Mouse (Mus musculus) adrenal gland (tissue): Measurements from ENCODE around the gene Glt6d1.
"Not testable (repeated sequence)": the region's sequence is repeated elsewhere in the genome, so short reads cannot be mapped to it uniquely, and the experiment has no call there.

Source experiments
- intact Hi-C: fragments of 180-260 bp; cut with DNase I; formaldehyde crosslinking; loops from one replicate; pipeline ENCODE4 v1.15.1; 2025
- long read RNA-seq, 2 experiments: library from polyadenylated mRNA; unstranded; transcript quantifications; one replicate each; pipeline ENCODE4 v2.0.0; 2020; ENCODE audit warnings: borderline replicate concordance in 1 of 2; ENCODE audit not compliant: insufficient replicate concordance in 1 of 2

Gene Glt6d1
- long read RNA-seq, experiment 1 = 0 reads
- long read RNA-seq, experiment 2 = 0 reads

GRCm38 (mm10) chr2:25815748-25816147, at the start of gene Glt6d1:
Gene Glt6d1 (minus strand): TSS chr2:25815848.
- intact Hi-C loops = not testable (repeated sequence)

GRCm38 (mm10) chr2:25865412-25865811, 49.8 kb upstream of the Glt6d1 start:
- intact Hi-C loops = no loop called here

GRCm38 (mm10) chr2:25864230-25864629, 48.6 kb upstream of the Glt6d1 start:
- intact Hi-C loops = no loop called here

- intact Hi-C loops = no loop called here
These were observed 47.9 kb upstream of the Glt6d1 start, which contains the start of gene Kcnt1 for GRCm38 (mm10) chr2:25863337-25864131. Gene Kcnt1 (plus strand): TSS chr2:25863734.

- intact Hi-C loops = no loop called here
These were observed 47.1 kb upstream of the Glt6d1 start for GRCm38 (mm10) chr2:25862696-25863270.

- intact Hi-C loops = no loop called here
These were observed 46.4 kb upstream of the Glt6d1 start for GRCm38 (mm10) chr2:25862038-25862437.

- intact Hi-C loops = no loop called here
These were observed 44.2 kb upstream of the Glt6d1 start for GRCm38 (mm10) chr2:25859891-25860290.

- intact Hi-C loops = loop anchor here (5.0 kb wide), 1 partner anchor 78 kb away; no protein-coding TSS in a partner anchor
These were observed 38.4 kb upstream of the Glt6d1 start for GRCm38 (mm10) chr2:25853998-25854397.

GRCm38 (mm10) chr2:25852626-25853025, 37.0 kb upstream of the Glt6d1 start:
- intact Hi-C loops = loop anchor here (5.0 kb wide), 1 partner anchor 80 kb away; no protein-coding TSS in a partner anchor

GRCm38 (mm10) chr2:25850330-25850729, 34.7 kb upstream of the Glt6d1 start:
- intact Hi-C loops = loop anchor here (5.0 kb wide), 1 partner anchor 82 kb away; no protein-coding TSS in a partner anchor

GRCm38 (mm10) chr2:25847226-25847625, 31.6 kb upstream of the Glt6d1 start, which contains the start of gene Sohlh1:
Gene Sohlh1 (minus strand): TSS chr2:25847248.
- intact Hi-C loops = no loop called here

GRCm38 (mm10) chr2:25846516-25846915, 30.9 kb upstream of the Glt6d1 start:
- intact Hi-C loops = no loop called here

- intact Hi-C loops = no loop called here
These were observed 28.4 kb upstream of the Glt6d1 start for GRCm38 (mm10) chr2:25844097-25844496.

GRCm38 (mm10) chr2:25842758-25843157, 27.1 kb upstream of the Glt6d1 start:
- intact Hi-C loops = no loop called here

- intact Hi-C loops = no loop called here
These were observed 26.5 kb upstream of the Glt6d1 start for GRCm38 (mm10) chr2:25842161-25842560.

- intact Hi-C loops = loop anchor here (1.0 to 10.0 kb wide), 4 partner anchors 51 to 309 kb away; no protein-coding TSS in a partner anchor
These were observed 20.6 kb upstream of the Glt6d1 start for GRCm38 (mm10) chr2:25836291-25836690.

GRCm38 (mm10) chr2:25830786-25831185, 15.1 kb upstream of the Glt6d1 start:
- intact Hi-C loops = loop anchor here (10.0 kb wide), 1 partner anchor 314 kb away; no protein-coding TSS in a partner anchor

GRCm38 (mm10) chr2:25828344-25828947, 12.8 kb upstream of the Glt6d1 start:
- intact Hi-C loops = no loop called here

- intact Hi-C loops = no loop called here
These were observed 9.1 kb upstream of the Glt6d1 start for GRCm38 (mm10) chr2:25824751-25825150.

GRCm38 (mm10) chr2:25822806-25823205, 7.2 kb upstream of the Glt6d1 start, which contains the start of gene Lcn9:
Gene Lcn9 (plus strand): TSS chr2:25823153.
- intact Hi-C loops = no loop called here

- intact Hi-C loops = no loop called here
These were observed 2.3 kb downstream of the Glt6d1 start for GRCm38 (mm10) chr2:25813364-25813763.

GRCm38 (mm10) chr2:25811711-25812110, 3.9 kb downstream of the Glt6d1 start:
- intact Hi-C loops = no loop called here
